Mouse (Mus musculus) olfactory bulb, adult 2 months (tissue): Measurements from ENCODE around the gene Ccdc97.

Experiments
- CTCF ChIP-seq: fragments of 200-500 bp; IDR thresholded peaks from 2 replicates; pipeline ENCODE4 v1.5.1; 2012; ENCODE audit warnings: low read depth, mild to moderate bottlenecking, low read length, moderate library complexity; ENCODE audit not compliant: insufficient read depth
- POLR2A ChIP-seq: fragments of 200-500 bp; IDR thresholded peaks from 2 replicates; pipeline ENCODE4 v1.6.1; 2012; ENCODE audit warnings: mild to moderate bottlenecking, low read depth, low read length, moderate library complexity; ENCODE audit not compliant: insufficient read depth

GRCm38 (mm10) chr7:25768229-25768628 lies 49.3 kb upstream of the Ccdc97 start:
- TF ChIP-seq POLR2A, result no peak
- TF ChIP-seq CTCF, result no peak
